Mouse (Mus musculus) cerebellum, adult 2 months (tissue): ENCODE data around the gene Peg3. TPM values are rescaled to one million over a fixed set of nuclear protein-coding genes. Genes with fewer than 3 reads are reported as not detected.

Experiments
- DNase-seq, 2 experiments: peaks; one replicate each; pipeline ENCODE4 v3.0.0; 2021
- H3K27ac ChIP-seq: fragments of 200-500 bp; 2 replicates; pipeline ENCODE4 v1.5.1; 2012; ENCODE audit warnings: low read length, control low read depth, inconsistent platforms; ENCODE audit not compliant: insufficient read depth
- H3K27me3 ChIP-seq: fragments of 200-500 bp; 2 replicates; pipeline ENCODE4 v1.6.1; 2012; ENCODE audit warnings: inconsistent platforms, mild to moderate bottlenecking, low read length, moderate library complexity; ENCODE audit not compliant: control insufficient read depth, insufficient read depth
- H3K4me1 ChIP-seq: fragments of 200-500 bp; 2 replicates; pipeline ENCODE4 v1.6.1; 2011; ENCODE audit warnings: low read length; ENCODE audit not compliant: control insufficient read depth, insufficient read depth
- H3K4me3 ChIP-seq: fragments of 200-500 bp; replicated peaks from 2 replicates; pipeline ENCODE3; 2011; ENCODE audit warnings: mild to moderate bottlenecking, low read depth, low read length, control low read depth; ENCODE audit not compliant: insufficient read depth
- CTCF ChIP-seq: fragments of 200-500 bp; IDR thresholded peaks from 2 replicates; pipeline ENCODE4 v1.5.1; 2011; ENCODE audit warnings: low read depth, mild to moderate bottlenecking, control low read depth, low read length, moderate library complexity, borderline replicate concordance; ENCODE audit not compliant: insufficient read depth
- POLR2A ChIP-seq: fragments of 200-500 bp; IDR thresholded peaks from 2 replicates; pipeline ENCODE4 v1.6.1; 2011; ENCODE audit warnings: low read length, control low read depth, borderline replicate concordance; ENCODE audit not compliant: insufficient read depth
- WGBS: fragments of 180-500 bp; shearing (Covaris S2); methylation state at CpG from one replicate; pipeline ENCODE4 v1.1.7; 2018; 5-methylcytosine and 5-hydroxymethylcytosine counted together
- polyA plus RNA-seq: library from polyadenylated mRNA; depleted of rRNA; stranded (reverse); fragments of >200 nt; gene quantifications from 2 replicates; pipeline ENCODE4 v1.2.3, GENCODE M21; 2012; rRNA removed

Gene Peg3
- polyA plus RNA-seq, 1 experiment = 195 TPM

- WGBS = 55% methylated on average over 23 of the region's 23 CpGs
- H3K4me3 ChIP-seq = no peak overlapping the region
- H3K27ac ChIP-seq = no peak overlapping the region
Measured at GRCm38 (mm10) chr7:6707416-6708015, 22.7 kb downstream of the Peg3 start.

GRCm38 (mm10) chr7:6699230-6699629 lies 31.0 kb downstream of the Peg3 start:
- Histone ChIP-seq H3K4me1 (no peaks in the 10 kb centered on the region), H3K27ac (no peak overlapping the region), H3K27me3 (no peaks in the 10 kb centered on the region; the same call in 1 of the 2 replicates), H3K4me3 (no peak overlapping the region)
- WGBS = 39% methylated on average over 3 of the region's 3 CpGs
- DNase-seq = no peak
- TF ChIP-seq POLR2A (no peak), CTCF (no peak)

More at GRCm38 (mm10) chr7:6707416-6708015, 22.7 kb downstream of the Peg3 start:
- TF ChIP-seq CTCF (no peak), POLR2A (no peak)
- no peak for DNase-seq
- Histone ChIP-seq H3K27me3 (no peaks in the 10 kb centered on the region), H3K4me1 (no peaks in the 10 kb centered on the region)

DNA sequence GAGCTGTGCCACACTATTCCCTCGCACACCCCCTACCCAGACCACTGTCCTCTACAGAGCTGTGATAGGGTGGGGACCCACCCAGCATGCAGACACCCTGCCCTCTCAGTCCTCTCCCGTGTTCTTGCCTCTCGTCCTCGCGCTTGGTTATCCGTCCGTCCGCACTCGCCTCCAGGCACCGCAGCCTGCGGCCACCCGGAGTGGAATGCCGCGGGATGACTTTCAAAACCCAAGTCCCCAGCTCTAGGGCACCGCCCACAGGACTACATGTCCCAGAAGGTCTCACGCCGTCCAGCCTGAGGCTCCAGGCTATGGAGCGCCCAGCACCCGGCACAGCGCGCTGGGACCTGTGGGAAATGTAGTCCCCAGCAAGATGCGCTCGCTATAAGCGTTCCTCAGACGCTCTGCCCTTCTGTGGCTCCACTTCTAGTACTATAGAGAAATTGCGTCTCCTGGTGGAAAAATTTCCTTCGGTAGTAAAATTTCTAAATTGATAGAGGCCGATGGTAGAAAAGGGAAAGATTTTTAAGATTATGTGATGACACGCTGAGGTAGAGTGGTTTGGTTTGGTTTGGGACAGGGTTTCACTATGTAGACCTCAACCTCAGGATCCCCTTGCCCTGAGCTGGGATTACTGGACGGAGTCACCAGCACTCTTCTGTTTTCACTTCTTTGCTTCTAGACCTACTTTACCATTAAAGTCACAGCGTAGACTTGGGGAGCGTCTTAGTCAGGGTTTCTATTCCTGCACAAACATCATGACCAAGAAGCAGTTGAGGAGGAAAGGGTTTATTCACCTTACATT lies 33.8 kb downstream of the Peg3 start, which contains the start of gene Zim1:
Zim1 (minus strand) TSS at position 210 of the 805 bp plus-strand sequence.
- TF ChIP-seq POLR2A (no peak), CTCF (no peak)
- WGBS = 10% methylated on average over 32 of the region's 32 CpGs
- peak; percentile 87 for DNase-seq
- peak within 1 kb of the TSS; percentile 55 for H3K4me3 ChIP-seq
- no peaks in the 10 kb centered on the region; the same call in 1 of the 2 replicates for H3K27me3 ChIP-seq
- H3K4me1 ChIP-seq = no peaks in the 10 kb centered on the region
- no peak within 1 kb of the TSS for H3K27ac ChIP-seq

- Histone ChIP-seq H3K4me1 (no peaks in the 10 kb centered on the region), H3K27me3 (no peaks in the 10 kb centered on the region), H3K27ac (no peak overlapping the region), H3K4me3 (no peak overlapping the region)
- no peak for TF ChIP-seq POLR2A
- TF ChIP-seq CTCF = no peak
- WGBS = 93% methylated on average over 6 of the region's 6 CpGs
- DNase-seq = no peak
Measured at GRCm38 (mm10) chr7:6685511-6685910, 44.7 kb downstream of the Peg3 start.

DNA sequence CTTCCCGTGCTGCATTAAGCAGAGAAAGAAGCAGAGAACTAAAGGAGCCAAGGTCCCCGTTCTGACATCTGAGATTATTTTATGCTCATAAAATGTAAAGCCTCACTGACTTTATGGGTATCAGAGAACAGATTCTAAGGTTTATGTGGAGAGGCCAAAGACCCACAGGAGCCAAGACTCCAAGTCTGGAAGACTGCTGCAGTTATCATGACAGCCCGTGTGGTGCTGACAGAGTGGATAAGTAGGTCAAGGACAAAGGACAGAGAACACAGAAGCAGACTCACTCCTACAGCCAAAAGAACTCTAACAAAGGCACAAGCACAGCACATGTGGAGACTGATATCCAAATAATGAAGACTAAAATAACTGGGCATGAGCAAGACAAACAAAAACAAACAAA lies 63.5 kb downstream of the Peg3 start:
- 77% methylated on average over 3 of the region's 3 CpGs for WGBS
- H3K4me3 ChIP-seq = no peak overlapping the region
- no peak for TF ChIP-seq POLR2A
- no peak for TF ChIP-seq CTCF
- no peaks in the 10 kb centered on the region for H3K27me3 ChIP-seq
- DNase-seq = no peak
- no peaks in the 10 kb centered on the region for H3K4me1 ChIP-seq
- no peak overlapping the region for H3K27ac ChIP-seq

- no peaks in the 10 kb centered on the region for H3K27me3 ChIP-seq
- no peak overlapping the region for H3K4me3 ChIP-seq
- H3K27ac ChIP-seq = no peak overlapping the region
- WGBS = 88% methylated on average over 7 of the region's 7 CpGs
- no peak for DNase-seq
- TF ChIP-seq CTCF = no peak
- no peak for TF ChIP-seq POLR2A
- no peaks in the 10 kb centered on the region for H3K4me1 ChIP-seq
Measured at GRCm38 (mm10) chr7:6663430-6663829, 66.8 kb downstream of the Peg3 start.

GRCm38 (mm10) chr7:6659605-6660004 lies 70.6 kb downstream of the Peg3 start:
- no peaks in the 10 kb centered on the region for H3K27me3 ChIP-seq
- WGBS = 6% methylated on average over 2 of the region's 2 CpGs
- TF ChIP-seq POLR2A (no peak), CTCF (no peak; the same call in 1 of the 2 replicates)
- no peak overlapping the region for H3K27ac ChIP-seq
- peak in 1 of 2 experiments; percentile 17 for DNase-seq
- no peak overlapping the region for H3K4me3 ChIP-seq
- no peaks in the 10 kb centered on the region for H3K4me1 ChIP-seq

GRCm38 (mm10) chr7:6658606-6659005 lies 71.6 kb downstream of the Peg3 start:
- Histone ChIP-seq H3K4me3 (no peak overlapping the region), H3K27ac (no peak overlapping the region), H3K4me1 (no peaks in the 10 kb centered on the region), H3K27me3 (no peaks in the 10 kb centered on the region)
- TF ChIP-seq POLR2A = no peak
- no peak for TF ChIP-seq CTCF
- WGBS = 93% methylated on average over 7 of the region's 7 CpGs
- DNase-seq = no peak

Other genes starting within 250 kb of the Peg3 start
- gene Olfr5, start 243.5 kb downstream of the Peg3 start, polyA plus RNA-seq = not detected in 2 replicates
- not detected in 2 replicates for gene Olfr1347, start 230.7 kb downstream of the Peg3 start, polyA plus RNA-seq
- gene Olfr1348, start 221.7 kb downstream of the Peg3 start, polyA plus RNA-seq = not detected in 2 replicates
- not detected in 2 replicates for gene Olfr1349, start 207.5 kb downstream of the Peg3 start, polyA plus RNA-seq
- gene Olfr1350, start 165.6 kb downstream of the Peg3 start, polyA plus RNA-seq = not detected in 2 replicates
- gene Zim1, start 34.0 kb downstream of the Peg3 start, polyA plus RNA-seq = 4.4 and 5.6 TPM in 2 replicates
- 17.1 and 17.8 TPM in 2 replicates for gene Usp29, start 147 bp upstream of the Peg3 start, polyA plus RNA-seq